Mouse (Mus musculus) c-Kit-negative CD71-positive TER-119-positive erythroid progenitor cells, embryonic 14.5 days (primary cell): ENCODE measurements around the gene Adam12.

Experiments
- DNase-seq: peaks from one replicate; pipeline ENCODE4 v3.0.0-alpha.2; 2013; ENCODE audit warnings: low read depth, low spot score

Adam12 gene

DNA sequence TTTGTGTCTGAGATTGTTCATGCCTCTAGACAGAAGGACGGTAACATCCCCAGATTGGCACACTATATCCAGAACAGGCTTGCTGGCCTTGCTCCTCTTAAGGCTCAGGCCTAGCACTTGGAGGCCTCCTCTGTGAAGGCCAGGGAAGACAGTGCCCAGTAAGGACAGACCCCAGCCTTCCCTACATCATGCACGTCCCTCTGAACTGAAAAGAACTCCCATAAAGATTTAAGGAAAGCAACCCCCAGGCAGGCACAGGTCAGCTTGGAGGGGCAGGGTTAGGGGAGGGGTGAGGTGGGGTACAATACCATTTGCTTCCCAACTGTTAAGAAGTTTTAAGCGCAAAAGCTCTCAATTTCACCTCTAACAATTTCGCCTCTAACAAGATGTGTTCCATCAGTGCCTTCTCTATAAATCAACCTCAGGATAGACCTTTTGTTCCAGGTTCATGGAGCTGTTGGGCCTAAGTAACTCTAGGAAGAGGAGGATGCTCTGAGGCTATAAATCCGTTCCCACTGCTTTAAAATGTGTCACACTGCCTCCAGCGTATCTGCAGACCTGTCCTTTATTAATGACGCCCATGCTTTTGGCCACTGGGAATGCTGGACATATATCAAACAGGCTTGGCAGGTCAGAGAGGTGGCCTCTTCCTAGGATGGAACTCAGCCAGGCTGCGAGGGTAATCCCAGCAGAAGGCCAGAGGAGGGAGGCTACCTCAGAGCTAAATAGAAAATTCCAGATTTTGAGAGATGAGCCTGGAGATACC lies 150.5 kb downstream of the Adam12 start:
- no peak for DNase-seq

- no peak for DNase-seq
Measured at GRCm38 (mm10) chr7:134079980-134080725, 151.8 kb downstream of the Adam12 start.

- DNase-seq, result no peak
Measured at GRCm38 (mm10) chr7:134077684-134078083, 154.3 kb downstream of the Adam12 start.

- DNase-seq, result no peak
Measured at GRCm38 (mm10) chr7:134073011-134073410, 158.9 kb downstream of the Adam12 start.

DNA sequence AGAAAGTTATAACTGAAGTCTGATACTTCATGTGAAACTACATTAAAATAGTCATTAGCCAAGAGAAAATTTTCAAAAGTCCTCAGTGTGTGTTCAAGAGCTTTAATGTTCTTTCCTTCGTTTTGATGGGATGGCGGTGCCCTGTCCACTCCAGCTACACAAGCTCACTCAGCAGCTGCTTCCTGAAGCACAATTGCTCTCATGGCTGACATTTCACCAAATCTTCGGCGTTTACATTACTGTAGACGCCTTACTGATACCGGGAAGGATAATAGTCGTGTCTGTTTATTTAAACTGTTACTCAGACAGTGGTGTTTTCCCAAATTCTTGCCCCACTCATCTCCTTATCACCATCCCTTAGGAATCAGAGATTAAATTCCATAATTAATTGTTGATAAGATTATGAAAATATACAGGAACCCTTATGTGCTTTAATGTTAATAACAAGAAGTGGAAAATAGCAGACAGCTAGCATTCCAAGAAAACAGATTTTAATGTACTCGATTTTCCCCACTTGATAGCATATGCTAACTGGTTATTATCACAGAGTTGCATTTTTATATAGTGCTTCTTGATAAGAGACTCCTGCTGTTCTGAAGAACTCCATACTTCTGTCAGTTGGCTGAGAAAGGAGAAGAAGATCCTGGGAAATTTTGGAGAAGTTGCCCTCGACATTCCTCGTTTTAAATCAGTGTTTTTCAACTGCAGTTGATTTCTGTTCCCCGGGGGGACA lies 160.6 kb downstream of the Adam12 start:
- no peak for DNase-seq

GRCm38 (mm10) chr7:134062629-134063028 lies 169.3 kb downstream of the Adam12 start:
- no peak for DNase-seq

DNA sequence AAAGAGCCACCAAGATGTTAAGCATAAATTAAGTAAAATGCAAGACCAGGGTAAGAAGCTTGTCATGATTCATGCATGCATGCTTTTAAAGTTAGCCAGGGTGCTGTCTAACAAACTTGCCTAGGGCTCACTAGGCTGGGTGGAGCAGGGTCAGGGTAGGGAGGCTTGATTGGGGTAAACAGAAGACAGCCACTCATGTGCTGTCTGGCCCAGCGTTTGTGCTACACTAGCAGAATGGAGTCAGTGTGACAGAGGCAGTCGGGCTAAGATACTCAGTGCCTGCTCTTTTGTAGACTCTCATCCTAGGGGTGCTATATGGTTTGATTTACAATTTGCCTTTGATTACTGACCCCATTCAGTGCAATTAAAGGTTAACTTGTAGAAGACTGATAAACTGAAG lies 179.5 kb downstream of the Adam12 start:
- no peak for DNase-seq

DNA sequence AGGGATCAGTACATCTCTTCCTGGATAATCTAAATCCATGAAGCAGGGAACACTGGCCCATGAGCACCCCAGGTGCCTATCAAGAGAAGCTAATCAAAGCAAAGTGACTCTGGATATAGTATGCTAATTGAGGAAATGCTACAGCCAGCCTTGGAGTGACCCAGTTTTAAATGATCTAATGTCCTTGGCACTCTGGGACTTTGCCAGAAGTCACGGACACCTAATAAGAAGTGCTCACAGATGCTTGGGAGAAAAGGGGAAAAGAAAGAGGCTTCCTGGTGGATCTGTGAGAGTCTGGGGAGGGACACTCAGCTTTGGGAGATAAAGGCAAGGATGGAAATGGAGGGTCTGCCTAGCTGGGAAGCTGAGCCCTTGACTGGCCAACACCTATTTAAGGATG lies 181.6 kb downstream of the Adam12 start:
- no peak for DNase-seq

- DNase-seq, result no peak
Measured at GRCm38 (mm10) chr7:134046376-134046775, 185.6 kb downstream of the Adam12 start.

DNA sequence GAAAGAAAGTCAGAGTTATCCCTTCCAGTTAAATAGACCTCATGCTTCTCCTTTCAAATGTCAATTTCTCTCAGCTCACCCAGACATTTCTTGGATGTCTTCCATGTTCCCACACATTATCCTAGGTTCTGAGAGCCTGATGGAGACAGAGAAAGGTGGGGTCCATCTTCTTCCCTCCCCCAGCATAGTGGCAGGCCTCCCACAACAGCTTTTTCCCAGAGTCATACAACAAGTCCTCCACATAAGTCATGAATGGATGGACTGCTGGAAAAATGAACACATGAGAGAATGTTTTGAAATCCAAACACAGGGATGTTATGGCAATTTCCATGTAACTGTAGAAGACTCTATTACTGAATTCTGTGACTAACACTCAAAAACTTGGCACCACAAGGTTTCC lies 188.4 kb downstream of the Adam12 start:
- no peak for DNase-seq

- no peak for DNase-seq
Measured at GRCm38 (mm10) chr7:134042614-134043013, 189.3 kb downstream of the Adam12 start.

DNA sequence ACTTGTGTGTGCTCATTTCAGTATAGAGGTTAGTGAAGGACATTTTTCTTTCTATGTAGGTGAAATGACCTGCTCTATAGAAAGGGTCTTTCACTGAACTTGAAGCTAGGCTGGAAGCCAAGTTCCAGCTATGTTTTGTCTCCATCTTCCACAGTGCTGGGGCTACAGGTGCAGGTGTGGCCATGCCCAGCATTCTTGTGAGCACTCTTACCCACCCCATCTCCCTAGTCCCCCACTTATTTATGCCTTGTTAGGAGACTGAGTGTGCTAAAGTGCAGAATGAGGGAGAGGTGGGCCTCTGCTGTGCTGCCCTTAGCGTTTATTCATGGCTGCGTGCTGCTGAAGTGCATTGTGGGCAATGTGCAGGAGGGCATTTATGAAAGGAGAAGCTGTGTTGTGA lies 198.0 kb downstream of the Adam12 start:
- no peak for DNase-seq

DNA sequence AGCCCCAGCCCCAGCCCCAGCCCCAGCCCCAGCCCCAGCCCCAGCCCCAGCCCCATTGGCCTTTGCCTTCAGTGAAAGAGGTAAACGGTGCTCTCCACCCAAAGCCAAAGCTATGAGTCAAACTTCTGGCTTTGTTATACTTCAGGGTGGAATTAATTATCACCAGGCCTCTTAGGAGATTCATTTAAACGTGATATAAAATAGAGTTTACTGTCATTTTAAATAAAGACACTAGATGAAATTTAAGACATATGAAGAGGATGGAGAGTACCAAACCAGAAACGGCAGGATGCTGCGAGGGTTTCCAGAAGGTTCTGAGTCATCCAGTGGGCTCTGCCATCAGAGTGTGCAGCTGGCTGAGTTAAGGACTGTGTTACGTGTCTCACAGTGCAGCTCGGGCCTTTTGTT lies 199.0 kb downstream of the Adam12 start:
- DNase-seq, result no peak

DNA sequence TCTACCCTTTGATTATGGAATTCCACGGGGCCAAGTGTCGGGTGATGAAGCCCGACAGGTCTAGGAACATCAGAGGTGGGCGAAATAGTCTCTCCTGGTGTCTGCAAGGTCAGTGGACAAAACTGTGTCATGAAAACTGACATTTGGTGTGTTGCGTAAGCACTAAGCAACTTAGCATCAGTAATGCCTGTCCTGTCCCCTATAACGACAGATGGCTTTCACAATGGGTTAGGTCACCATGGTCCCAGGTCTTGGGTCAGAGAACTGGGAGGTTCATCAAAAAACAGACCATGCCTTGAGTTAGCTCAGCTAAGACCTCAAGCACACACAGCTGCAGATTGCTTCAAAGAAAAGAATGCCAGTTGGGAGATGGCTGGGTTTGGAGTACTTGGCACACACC lies 200.2 kb downstream of the Adam12 start:
- DNase-seq, result no peak

- no peak for DNase-seq
Measured at GRCm38 (mm10) chr7:134031256-134031655, 200.7 kb downstream of the Adam12 start.

GRCm38 (mm10) chr7:134028281-134028830 lies 203.6 kb downstream of the Adam12 start:
- no peak for DNase-seq

DNA sequence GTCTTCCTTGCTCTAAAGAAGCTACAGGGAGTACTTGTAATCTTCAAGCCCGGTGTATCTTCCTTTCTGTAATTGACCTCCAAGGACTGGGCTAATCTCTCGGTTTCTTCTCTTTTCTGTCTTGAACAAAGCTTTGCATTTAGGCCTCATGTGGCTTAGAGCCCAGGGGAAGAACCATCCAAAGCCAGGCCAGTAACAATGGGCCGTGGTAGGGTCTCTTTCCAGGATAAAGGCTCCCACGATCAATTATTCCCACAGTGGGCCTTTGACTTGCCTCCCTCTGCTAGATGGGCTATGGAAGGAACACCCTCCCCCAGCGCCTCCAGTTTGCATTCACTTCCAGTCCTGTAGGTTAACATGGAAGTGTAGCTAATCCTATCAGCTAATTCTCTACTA lies 204.9 kb downstream of the Adam12 start:
- DNase-seq, result no peak

DNA sequence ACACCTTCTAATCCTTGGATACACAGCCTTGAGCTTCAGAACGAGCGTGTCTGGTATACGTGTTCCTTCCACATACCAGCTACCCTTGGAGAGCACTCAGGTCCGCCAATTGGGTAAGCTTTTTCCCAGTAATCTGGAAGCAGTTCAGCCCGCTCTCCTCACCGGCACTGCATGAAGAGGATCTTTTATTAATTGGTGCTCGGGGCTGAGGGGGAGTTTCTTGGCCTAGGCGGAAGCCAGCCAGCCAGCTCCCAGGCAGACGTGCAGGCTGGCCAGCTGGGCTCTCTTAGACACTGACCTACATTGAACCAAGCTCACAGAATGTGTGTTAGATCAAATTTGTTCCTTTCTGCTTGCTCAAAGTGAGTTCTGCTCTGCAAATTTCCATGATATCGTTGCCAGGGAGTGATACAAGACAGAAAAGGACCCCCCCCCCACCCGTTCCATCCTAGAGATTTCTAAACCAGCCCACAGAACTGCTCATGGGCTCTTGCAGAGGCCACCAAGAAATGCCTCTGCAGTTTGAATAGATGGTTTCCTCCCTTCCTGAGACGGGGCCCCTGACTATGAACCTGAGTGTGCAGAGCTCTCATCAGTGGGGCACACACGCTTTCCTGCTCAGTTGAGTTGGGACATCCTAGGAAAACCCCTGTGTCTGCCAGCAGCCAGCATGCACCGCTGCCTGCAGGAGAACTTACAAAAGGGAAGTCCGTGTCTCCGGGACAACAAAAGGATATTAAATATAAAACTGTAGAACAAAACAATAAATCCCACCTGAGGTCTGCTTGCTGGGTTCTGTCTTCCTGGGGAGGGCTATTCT lies 205.5 kb downstream of the Adam12 start:
- no peak for DNase-seq

GRCm38 (mm10) chr7:134022157-134022885 lies 209.6 kb downstream of the Adam12 start:
- DNase-seq, result no peak

DNA sequence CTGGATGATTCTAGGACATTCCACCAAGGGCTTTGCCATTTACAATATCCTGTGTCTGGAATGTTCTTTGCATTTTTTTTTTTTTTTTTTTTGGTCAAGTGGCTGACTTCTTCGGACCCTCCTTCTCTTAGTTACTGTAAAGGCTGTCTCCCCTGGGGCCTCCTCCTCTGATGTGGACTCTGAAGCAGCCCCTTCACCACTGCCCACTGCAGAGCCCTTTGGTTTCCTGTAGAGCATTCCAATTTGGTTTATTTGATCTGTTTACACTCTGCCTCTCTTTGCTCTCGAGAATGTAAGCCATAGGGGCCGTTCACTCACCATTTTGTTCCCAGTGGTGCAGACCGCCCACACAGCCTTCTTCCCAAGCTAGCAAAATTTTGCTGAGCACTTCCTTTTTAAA lies 216.7 kb downstream of the Adam12 start:
- DNase-seq, result no peak

DNA sequence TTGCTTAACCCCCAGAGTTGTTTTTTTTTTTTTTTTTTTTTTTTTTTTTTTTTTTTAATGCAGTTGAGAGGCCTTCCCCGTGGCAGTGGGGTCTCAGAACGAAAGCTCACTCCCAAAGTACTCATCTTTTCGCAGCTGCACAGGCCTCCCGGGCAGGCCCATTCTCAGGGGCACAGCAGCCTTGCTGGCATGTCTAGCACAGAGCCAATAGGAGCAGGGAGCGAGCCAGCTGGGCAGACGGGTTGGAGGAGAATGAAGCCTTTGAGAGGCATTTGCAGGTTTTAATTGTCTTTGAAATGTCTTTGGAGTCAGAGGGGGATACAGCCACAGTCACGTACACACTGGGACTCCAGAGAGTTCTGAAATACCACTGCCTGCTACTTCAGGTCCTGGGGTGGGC lies 217.2 kb downstream of the Adam12 start:
- no peak for DNase-seq
